Mouse (Mus musculus): ENCODE measurements around the gene 4931409K22Rik. TPM values are rescaled to one million over a fixed set of nuclear protein-coding genes. Genes with fewer than 3 reads are reported as not detected.

4931409K22Rik gene
- not detected for polyA plus RNA-seq (2017; shearing (Covaris generic))

DNA sequence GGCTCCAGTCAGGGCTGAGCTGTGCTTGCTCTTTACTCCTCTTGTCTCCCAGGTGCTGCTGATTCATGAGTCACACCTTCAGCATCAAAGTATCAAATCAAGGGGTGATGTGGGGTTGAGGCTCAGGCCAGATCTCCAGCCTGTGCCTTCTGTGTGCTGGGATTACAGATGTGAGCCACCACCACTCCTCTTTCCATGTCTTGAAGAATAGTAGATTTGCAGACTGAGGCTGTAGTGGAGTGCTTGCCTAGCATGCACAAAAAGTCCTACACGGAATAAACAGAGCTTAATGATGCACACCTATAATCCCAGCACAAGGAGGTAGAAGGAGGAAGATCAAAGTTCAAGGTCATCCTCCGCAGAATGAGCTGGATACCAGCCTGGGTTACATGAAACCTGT lies at the start of gene 4931409K22Rik:
Gene 4931409K22Rik, minus strand, starts transcription at position 101 of the 400 bp plus-strand sequence.

DNA sequence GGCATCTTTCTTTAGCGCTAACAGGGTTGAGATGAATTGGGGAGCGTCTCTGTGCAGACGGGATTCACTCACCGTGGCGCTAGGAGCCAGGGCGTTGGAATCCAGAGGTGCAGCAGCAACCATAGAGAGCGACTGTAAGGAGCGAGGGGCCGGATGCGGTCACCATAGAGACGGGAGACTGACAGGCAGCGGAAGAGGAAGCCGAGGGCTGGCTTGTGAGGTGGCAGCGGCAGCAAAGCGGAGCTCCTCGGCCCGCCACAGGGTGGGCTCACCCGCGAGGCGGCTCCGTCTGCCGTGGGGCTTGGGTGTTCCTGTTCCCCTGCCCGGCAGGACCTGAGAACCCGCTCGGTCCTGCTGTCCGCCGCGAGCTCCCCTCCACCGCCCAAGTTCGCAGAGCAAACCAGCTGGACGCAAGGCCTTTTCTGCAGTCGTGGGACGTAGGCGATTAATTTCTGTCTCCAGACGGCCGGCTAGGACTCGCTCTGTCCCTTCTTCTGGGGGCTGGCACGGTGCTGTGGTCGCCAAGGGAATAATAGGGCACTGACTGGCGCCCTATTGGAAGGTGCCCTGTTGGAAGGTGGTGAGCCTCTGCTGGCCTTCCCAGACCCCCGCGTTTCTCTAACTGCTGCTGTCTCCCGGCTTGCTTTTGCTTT lies 30.1 kb upstream of the 4931409K22Rik start, which contains the start of gene Chpf2:
Gene Chpf2, plus strand, starts transcription at position 195 of the 653 bp plus-strand sequence.

DNA sequence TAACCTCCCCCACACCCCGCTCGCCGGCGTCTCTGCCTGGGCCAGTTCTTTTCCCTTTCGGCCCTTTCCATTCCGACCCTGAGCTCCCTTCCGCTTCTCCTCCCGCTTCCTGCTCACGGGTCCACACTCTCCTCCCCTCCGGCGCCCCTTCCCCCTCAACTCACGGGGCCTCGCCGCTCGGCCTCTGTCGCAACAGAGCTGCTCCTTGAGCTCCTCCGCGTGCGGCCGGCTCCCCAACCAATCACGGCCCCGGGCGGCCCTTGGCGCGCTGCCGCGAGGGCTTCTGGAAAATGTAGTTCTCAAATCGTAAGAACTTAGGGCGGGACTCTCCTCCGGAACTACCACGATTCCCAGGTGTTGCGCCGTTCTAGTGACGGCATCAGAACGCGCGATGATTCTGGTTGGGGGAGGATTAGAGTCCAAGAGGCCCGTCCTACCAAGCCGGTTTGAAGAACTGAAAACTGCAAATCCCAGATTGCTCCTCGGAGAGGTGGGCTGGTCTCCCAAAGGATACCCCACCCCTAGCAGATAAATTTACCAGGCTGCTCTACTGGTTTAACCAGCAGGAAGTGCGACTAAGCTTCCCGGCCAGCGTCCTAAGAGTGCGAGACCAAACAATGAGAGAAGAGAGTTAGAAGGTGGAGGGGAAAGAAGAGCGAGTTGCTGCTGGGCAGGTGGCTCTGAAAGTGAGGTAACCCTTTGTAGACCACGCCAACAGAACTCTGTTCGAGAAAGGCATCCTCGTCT lies 20.7 kb upstream of the 4931409K22Rik start, which contains the start of gene Abcf2:
Gene Abcf2, minus strand, starts transcription at position 285 of the 747 bp plus-strand sequence.

DNA sequence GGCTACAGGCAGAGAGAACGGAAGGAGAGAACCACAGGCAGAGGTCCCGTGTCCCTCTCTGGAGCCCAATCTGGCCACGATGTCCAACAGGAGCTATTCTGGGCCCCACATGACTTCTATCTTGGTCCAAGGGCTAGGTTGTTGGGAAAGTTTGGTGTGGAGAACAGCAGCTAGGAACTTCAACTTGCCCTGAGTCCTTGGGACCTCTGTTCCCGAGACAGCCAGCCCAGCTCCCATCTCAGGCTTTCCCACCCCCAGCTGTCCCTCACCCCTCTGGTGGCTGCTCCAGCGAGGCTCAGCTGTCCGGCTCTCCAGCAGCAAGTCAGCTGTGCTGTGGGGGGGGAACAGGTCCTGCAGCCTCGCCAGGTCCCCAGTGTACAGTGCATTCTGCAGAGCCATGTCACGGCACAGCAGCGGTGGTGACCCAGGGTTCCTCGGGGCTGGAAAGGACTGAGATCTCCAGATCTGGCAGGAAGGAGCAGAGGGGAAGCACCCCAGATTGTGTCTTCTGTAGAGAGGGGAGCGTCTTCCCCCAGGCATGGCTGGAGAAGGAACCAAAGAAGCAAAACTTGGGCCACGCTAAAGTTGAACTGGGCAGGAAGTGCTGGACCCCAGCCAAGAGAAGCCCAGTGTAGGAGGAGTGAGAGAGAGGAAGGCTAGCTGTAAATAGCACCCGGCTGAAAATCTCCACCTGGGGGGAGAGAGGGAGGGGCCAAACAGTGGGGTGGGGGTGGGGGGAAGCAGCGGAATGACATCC lies 16.0 kb downstream of the 4931409K22Rik start, which contains the start of gene Asb10:
Gene Asb10, minus strand, starts transcription at position 592 of the 757 bp plus-strand sequence.

DNA sequence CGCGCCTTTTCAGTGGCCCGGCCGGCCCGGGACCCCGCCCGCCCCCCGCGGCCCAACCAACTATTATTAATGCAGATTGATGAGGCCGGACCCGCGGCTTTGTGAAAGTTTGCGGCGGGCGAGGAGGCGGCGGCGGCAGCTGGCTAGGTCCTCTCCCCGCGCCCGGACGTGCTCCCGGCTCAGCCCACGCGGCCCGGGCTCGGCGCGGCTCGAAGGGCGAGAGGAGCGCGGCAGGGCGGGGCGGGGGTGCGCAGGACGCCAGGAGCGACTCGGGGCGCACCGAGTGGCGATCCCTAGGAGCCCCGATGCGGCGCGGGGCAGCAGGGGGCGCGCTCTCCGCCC lies 29.7 kb downstream of the 4931409K22Rik start, which contains the start of gene Gbx1:
Gene Gbx1, minus strand, starts transcription at position 314 of the 342 bp plus-strand sequence.

Other genes with a start within 250 kb of the 4931409K22Rik start
- gene Kcnh2, start 205.2 kb downstream of the 4931409K22Rik start, polyA plus RNA-seq (2017; shearing (Covaris generic)): 5.6 TPM
- 0.22 TPM for gene Nos3, start 192.0 kb downstream of the 4931409K22Rik start, polyA plus RNA-seq (2017; shearing (Covaris generic))
- 0.89 TPM for gene Atg9b, start 164.7 kb downstream of the 4931409K22Rik start, polyA plus RNA-seq (2017; shearing (Covaris generic))
- 27.8 TPM for gene Abcb8, start 163.1 kb downstream of the 4931409K22Rik start, polyA plus RNA-seq (2017; shearing (Covaris generic))
- not detected for gene Asic3, start 143.4 kb downstream of the 4931409K22Rik start, polyA plus RNA-seq (2017; shearing (Covaris generic))
- 90.7 TPM for gene Cdk5, start 133.3 kb downstream of the 4931409K22Rik start, polyA plus RNA-seq (2017; shearing (Covaris generic))
- 49.6 TPM for gene Slc4a2, start 133.0 kb downstream of the 4931409K22Rik start, polyA plus RNA-seq (2017; shearing (Covaris generic))
- gene Fastk, start 111.5 kb downstream of the 4931409K22Rik start, polyA plus RNA-seq (2017; shearing (Covaris generic)): 148 TPM
- gene Tmub1, start 109.0 kb downstream of the 4931409K22Rik start, polyA plus RNA-seq (2017; shearing (Covaris generic)): 89.2 TPM
- gene Agap3, start 104.6 kb downstream of the 4931409K22Rik start, polyA plus RNA-seq (2017; shearing (Covaris generic)): 4.8 TPM
- gene Gbx1, start 29.6 kb downstream of the 4931409K22Rik start, polyA plus RNA-seq (2017; shearing (Covaris generic)): not detected
- gene Asb10, start 15.8 kb downstream of the 4931409K22Rik start, polyA plus RNA-seq (2017; shearing (Covaris generic)): not detected
- gene Abcf2, start 20.7 kb upstream of the 4931409K22Rik start, polyA plus RNA-seq (2017; shearing (Covaris generic)): 99.2 TPM
- gene Chpf2, start 29.9 kb upstream of the 4931409K22Rik start, polyA plus RNA-seq (2017; shearing (Covaris generic)): 43.8 TPM
- 1.6 TPM for gene Smarcd3, start 67.6 kb upstream of the 4931409K22Rik start, polyA plus RNA-seq (2017; shearing (Covaris generic))
- 97.9 TPM for gene Nub1, start 128.7 kb upstream of the 4931409K22Rik start, polyA plus RNA-seq (2017; shearing (Covaris generic))
- not detected for gene Wdr86, start 173.9 kb upstream of the 4931409K22Rik start, polyA plus RNA-seq (2017; shearing (Covaris generic))
- gene Crygn, start 201.2 kb upstream of the 4931409K22Rik start, polyA plus RNA-seq (2017; shearing (Covaris generic)): 1.6 TPM

Data from inflammation-experienced regulatory T-cells, adult 16 weeks (primary cell).